Mouse (Mus musculus) spleen, adult 2 months (tissue): Measurements from ENCODE around the gene Cachd1.

Experiments used
- CTCF ChIP-seq: fragments of 200-500 bp; IDR thresholded peaks from 2 replicates; pipeline ENCODE4 v1.5.1; 2011; ENCODE audit warnings: mild to moderate bottlenecking, inconsistent platforms; ENCODE audit not compliant: insufficient read depth, insufficient read length, insufficient replicate concordance; ENCODE audit errors: extremely low read depth
- POLR2A ChIP-seq: fragments of 200-500 bp; IDR thresholded peaks from 2 replicates; pipeline ENCODE4 v1.6.1; 2011; ENCODE audit warnings: low read depth, low read length, inconsistent platforms

GRCm38 (mm10) chr4:100756499-100756898 is 20.0 kb upstream of the Cachd1 start:
- TF ChIP-seq CTCF = no peak
- no peak for TF ChIP-seq POLR2A
